Mouse (Mus musculus): ENCODE data around the gene Actrt2.

DNA sequence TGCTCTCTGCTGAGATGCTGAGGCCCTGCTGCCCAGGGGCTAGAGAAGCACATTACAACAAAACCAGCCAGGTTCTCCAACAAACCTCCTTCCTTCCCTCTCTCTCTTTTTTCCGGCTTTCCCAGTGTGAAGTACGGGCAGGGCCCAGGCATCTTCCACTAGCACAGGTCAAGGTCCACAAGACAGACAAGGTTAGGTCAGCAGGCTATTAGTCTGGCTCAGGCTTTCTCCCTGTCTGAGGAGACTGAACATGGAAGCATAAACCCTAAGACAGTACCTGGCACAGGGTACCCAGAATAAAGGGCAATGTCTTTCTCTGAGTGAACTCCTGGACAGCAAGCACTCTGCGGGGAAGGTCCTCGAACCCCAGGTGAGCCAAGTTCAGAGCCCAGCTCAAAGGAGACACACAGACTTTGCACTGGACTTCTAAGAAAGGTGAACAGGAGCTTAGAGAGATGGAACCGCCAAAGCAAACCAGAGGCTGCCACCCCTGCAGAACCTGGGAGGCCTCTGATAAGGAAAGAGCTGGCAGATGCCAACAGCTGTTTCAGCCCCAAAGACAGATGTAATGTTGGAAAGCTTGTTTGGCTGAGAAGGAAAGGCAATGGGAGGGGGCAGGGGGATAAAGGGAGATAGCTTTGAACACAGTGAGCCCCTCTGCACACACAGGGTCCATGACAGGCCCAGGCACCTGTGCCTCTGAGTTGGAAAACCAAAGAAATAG lies 40.1 kb downstream of the Actrt2 start:
- no peak for TF ChIP-seq CTCF (IDR thresholded peaks at IDR 0.05; ENCODE audit: low read depth)
- TF ChIP-seq EP300 (IDR thresholded peaks at IDR 0.05; ENCODE audit: low read depth): peak; percentile 43; the same call in 1 of the 2 replicates
